Mouse (Mus musculus) neural tube, embryonic 14.5 days (tissue): Measurements from ENCODE around the gene Kbtbd12. TPM values are rescaled to one million over a fixed set of nuclear protein-coding genes. Genes with fewer than 3 reads are reported as not detected.

Source experiments
- ATAC-seq: fragments of 200-750 bp; cut with Nextera tagmentation; 2 replicates; pipeline ENCODE4 v1.8.0; 2017; ENCODE audit warnings: low read depth, mild to moderate bottlenecking, moderate TSS enrichment, moderate library complexity
- H3K27ac ChIP-seq: fragments of 300-500 bp; sonication (generic); 2 replicates; pipeline ENCODE4 v1.5.1; 2014; ENCODE audit warnings: low read depth, mild to moderate bottlenecking, control low read depth, low read length, moderate library complexity, mixed read lengths
- H3K27me3 ChIP-seq: fragments of 300-500 bp; sonication (generic); 2 replicates; pipeline ENCODE4 v1.6.1; 2014; ENCODE audit warnings: low read length; ENCODE audit not compliant: control insufficient read depth, insufficient read depth
- H3K36me3 ChIP-seq: fragments of 300-500 bp; sonication (generic); 2 replicates; pipeline ENCODE4 v1.6.1; 2014; ENCODE audit warnings: low read length, mixed read lengths; ENCODE audit not compliant: control insufficient read depth, insufficient read depth
- H3K4me1 ChIP-seq: fragments of 300-500 bp; sonication (generic); 2 replicates; pipeline ENCODE4 v1.6.1; 2014; ENCODE audit warnings: low read length; ENCODE audit not compliant: control insufficient read depth, insufficient read depth
- H3K4me2 ChIP-seq: fragments of 300-500 bp; sonication (generic); 2 replicates; pipeline ENCODE4 v1.6.1; 2014; ENCODE audit warnings: mild to moderate bottlenecking, low read depth, low read length, control low read depth
- H3K4me3 ChIP-seq: fragments of 300-500 bp; sonication (generic); 2 replicates; pipeline ENCODE4 v1.5.1; 2014; ENCODE audit warnings: low read depth, low read length, control low read depth, mixed read lengths
- H3K9ac ChIP-seq: fragments of 300-500 bp; sonication (generic); replicated peaks from 2 replicates; pipeline ENCODE4 v1.6.1; 2014; ENCODE audit warnings: low read depth, mild to moderate bottlenecking, control low read depth, low read length, mixed read lengths
- H3K9me3 ChIP-seq: fragments of 300-500 bp; sonication (generic); 2 replicates; pipeline ENCODE4 v1.6.1; 2016; ENCODE audit warnings: low read length; ENCODE audit not compliant: control insufficient read depth
- WGBS: fragments of 180-500 bp; shearing (Covaris S2); extraction: QIAGEN DNeasy Blood & Tissue Kit; methylation state at CpG from one replicate; pipeline ENCODE4 v1.1.7; 2014; 5-methylcytosine and 5-hydroxymethylcytosine counted together
- polyA plus RNA-seq: library from polyadenylated mRNA; unstranded; fragments of >200 nt; fragmentation: Nextera tagmentation; extraction: Ambion mirVana; gene quantifications from 2 replicates; pipeline ENCODE4 v1.2.1, GENCODE M21; 2014

The Kbtbd12 gene
- polyA plus RNA-seq, 1 experiment from 2014 or later: 0.55 TPM

GRCm38 (mm10) chr6:88631293-88631692 is 6.5 kb downstream of the Kbtbd12 start:
- H3K4me2 ChIP-seq: no peak overlapping the region
- ATAC-seq: no peak
- WGBS: 76% methylated on average over 6 of the region's 6 CpGs

GRCm38 (mm10) chr6:88630560-88630959 is 7.2 kb downstream of the Kbtbd12 start:
- ATAC-seq: no peak
- Histone ChIP-seq H3K4me3 (no peak overlapping the region), H3K9ac (no peak overlapping the region), H3K36me3 (no peaks in the 10 kb centered on the region), H3K4me1 (peaks cover 7% of the 10 kb centered on the region; the same call in 1 of the 2 replicates), H3K9me3 (no peaks in the 10 kb centered on the region), H3K27ac (no peak overlapping the region), H3K27me3 (no peaks in the 10 kb centered on the region), H3K4me2 (no peak overlapping the region)
- WGBS: 24% methylated on average over 5 of the region's 5 CpGs

More at GRCm38 (mm10) chr6:88631293-88631692, 6.5 kb downstream of the Kbtbd12 start:
- Histone ChIP-seq H3K36me3 (no peaks in the 10 kb centered on the region), H3K4me3 (no peak overlapping the region), H3K27me3 (no peaks in the 10 kb centered on the region), H3K4me1 (peaks cover 7% of the 10 kb centered on the region; the same call in 1 of the 2 replicates), H3K27ac (no peak overlapping the region), H3K9ac (no peak overlapping the region), H3K9me3 (no peaks in the 10 kb centered on the region)

GRCm38 (mm10) chr6:88629821-88630220 is 7.9 kb downstream of the Kbtbd12 start:
- Histone ChIP-seq H3K27ac (no peak overlapping the region), H3K4me3 (no peak overlapping the region), H3K9me3 (no peaks in the 10 kb centered on the region), H3K9ac (no peak overlapping the region), H3K4me2 (no peak overlapping the region), H3K36me3 (no peaks in the 10 kb centered on the region), H3K4me1 (peaks cover 7% of the 10 kb centered on the region; the same call in 1 of the 2 replicates), H3K27me3 (no peaks in the 10 kb centered on the region)
- ATAC-seq: no peak
- WGBS: 98% methylated on average over 2 of the region's 2 CpGs

GRCm38 (mm10) chr6:88627317-88627811 is 10.4 kb downstream of the Kbtbd12 start:
- Histone ChIP-seq H3K9me3 (no peaks in the 10 kb centered on the region), H3K9ac (peak overlapping the region; percentile 61), H3K4me2 (peak overlapping the region; percentile 92), H3K27me3 (no peaks in the 10 kb centered on the region), H3K27ac (peak overlapping the region; percentile 80), H3K4me3 (peak overlapping the region; percentile 50), H3K36me3 (no peaks in the 10 kb centered on the region), H3K4me1 (peaks cover 7% of the 10 kb centered on the region; the same call in 1 of the 2 replicates)
- peak; percentile 95 for ATAC-seq
- WGBS: under 1% methylated on average over 46 of the region's 51 CpGs

- Histone ChIP-seq H3K9me3 (no peaks in the 10 kb centered on the region), H3K27ac (peak overlapping the region; percentile 80), H3K9ac (peak overlapping the region; percentile 61), H3K4me2 (peak overlapping the region; percentile 92), H3K36me3 (no peaks in the 10 kb centered on the region), H3K4me1 (peaks cover 7% of the 10 kb centered on the region; the same call in 1 of the 2 replicates), H3K4me3 (peak overlapping the region; percentile 50), H3K27me3 (no peaks in the 10 kb centered on the region)
- WGBS: 7% methylated on average over 11 of the region's 11 CpGs
- ATAC-seq: peak; percentile 75
Measured at GRCm38 (mm10) chr6:88626912-88627311, 10.8 kb downstream of the Kbtbd12 start.

GRCm38 (mm10) chr6:88626462-88626861 is 11.3 kb downstream of the Kbtbd12 start:
- H3K27me3 ChIP-seq: no peaks in the 10 kb centered on the region
- no peaks in the 10 kb centered on the region for H3K36me3 ChIP-seq
- no peak overlapping the region for H3K9ac ChIP-seq
- peak overlapping the region; percentile 60; the same call in 1 of the 2 replicates for H3K27ac ChIP-seq
- H3K4me1 ChIP-seq: peaks cover 7% of the 10 kb centered on the region; the same call in 1 of the 2 replicates
- peak overlapping the region; percentile 50; the same call in 1 of the 2 replicates for H3K4me3 ChIP-seq
- WGBS: 14% methylated on average over 4 of the region's 4 CpGs
- ATAC-seq: no peak
- H3K9me3 ChIP-seq: no peaks in the 10 kb centered on the region
- peak overlapping the region; percentile 92; the same call in 1 of the 2 replicates for H3K4me2 ChIP-seq

- Histone ChIP-seq H3K4me1 (0 out of 2 replicates have a peak, but pooled peaks cover 4% of the 10 kb centered on the region), H3K4me3 (no peak overlapping the region), H3K27me3 (no peaks in the 10 kb centered on the region), H3K4me2 (no peak overlapping the region), H3K9ac (no peak overlapping the region), H3K27ac (no peak overlapping the region), H3K9me3 (no peaks in the 10 kb centered on the region), H3K36me3 (no peaks in the 10 kb centered on the region)
- 77% methylated on average over 4 of the region's 4 CpGs for WGBS
- ATAC-seq: no peak
Measured at GRCm38 (mm10) chr6:88621816-88622481, 15.8 kb downstream of the Kbtbd12 start.

GRCm38 (mm10) chr6:88619542-88619941 is 18.2 kb downstream of the Kbtbd12 start:
- Histone ChIP-seq H3K4me2 (no peak overlapping the region), H3K9me3 (no peaks in the 10 kb centered on the region), H3K27me3 (no peaks in the 10 kb centered on the region), H3K36me3 (no peaks in the 10 kb centered on the region), H3K4me3 (no peak overlapping the region), H3K9ac (no peak overlapping the region), H3K4me1 (no peaks in the 10 kb centered on the region), H3K27ac (no peak overlapping the region)
- 48% methylated on average over 5 of the region's 5 CpGs for WGBS
- no peak for ATAC-seq

- Histone ChIP-seq H3K4me2 (no peak overlapping the region), H3K9me3 (no peaks in the 10 kb centered on the region), H3K27me3 (no peaks in the 10 kb centered on the region), H3K9ac (no peak overlapping the region), H3K4me1 (no peaks in the 10 kb centered on the region), H3K36me3 (no peaks in the 10 kb centered on the region), H3K4me3 (no peak overlapping the region), H3K27ac (no peak overlapping the region)
- no peak for ATAC-seq
- 85% methylated on average over 2 of the region's 2 CpGs for WGBS
Measured at GRCm38 (mm10) chr6:88615352-88615751, 22.4 kb downstream of the Kbtbd12 start.
